Mouse (Mus musculus) MEL (cell line): ENCODE results near the gene Sap25. TPM values are rescaled to one million over a fixed set of nuclear protein-coding genes. Genes with fewer than 3 reads are reported as not detected.
A peak's percentile ranks its signal among the peaks of the same experiment; 100 is the strongest.

Experiments used
- DNase-seq: peaks from one replicate; pipeline ENCODE4 v3.0.0; 2011; ENCODE audit warnings: low read depth, low spot score
- H3K27ac ChIP-seq: 2 replicates; pipeline ENCODE4 v1.5.1; 2012; ENCODE audit warnings: low read depth, mild to moderate bottlenecking, control low read depth, low read length, moderate library complexity; ENCODE audit not compliant: control insufficient read depth
- H3K27me3 ChIP-seq, 2 experiments: fragments of 150-350 bp in 1 of 2; sonication (generic) in 1 of 2; 2 replicates each; pipeline ENCODE4 v1.6.1; 2012; ENCODE audit warnings: low read length in 2 of 2, mild to moderate bottlenecking in 2 of 2, improper control_type of control experiment in 1 of 2, moderate library complexity in 1 of 2; ENCODE audit not compliant: insufficient read depth in 2 of 2, control insufficient read depth in 1 of 2
- H3K36me3 ChIP-seq, 2 experiments: 2 replicates each; pipeline ENCODE4 v1.6.1; 2012 to 2014; ENCODE audit warnings: low read length in 2 of 2, improper control_type of control experiment in 1 of 2, inconsistent platforms in 1 of 2, mild to moderate bottlenecking in 1 of 2; ENCODE audit not compliant: insufficient read depth in 2 of 2, control insufficient read depth in 1 of 2
- H3K4me1 ChIP-seq, 2 experiments: fragments of 150-350 bp in 1 of 2; sonication (generic) in 1 of 2; 2 replicates each; pipeline ENCODE4 v1.6.1; 2012; ENCODE audit warnings: low read length in 2 of 2, improper control_type of control experiment in 1 of 2, mild to moderate bottlenecking in 1 of 2; ENCODE audit not compliant: insufficient read depth in 2 of 2, control insufficient read depth in 1 of 2
- H3K4me3 ChIP-seq, 2 experiments: fragments of 150-350 bp in 1 of 2; sonication (generic) in 1 of 2; 2 replicates each; pipeline ENCODE4 v1.5.1; 2012; ENCODE audit warnings: low read depth in 2 of 2, low read length in 2 of 2, mild to moderate bottlenecking in 2 of 2, moderate library complexity in 2 of 2, control low read depth in 1 of 2, improper control_type of control experiment in 1 of 2; ENCODE audit not compliant: control insufficient read depth in 1 of 2, insufficient read depth in 1 of 2
- H3K79me2 ChIP-seq: 2 replicates; pipeline ENCODE4 v1.6.1; 2012; ENCODE audit warnings: mild to moderate bottlenecking, low read length, moderate library complexity; ENCODE audit not compliant: control insufficient read depth, poor library complexity, insufficient read depth
- H3K9ac ChIP-seq: 2 replicates; pipeline ENCODE4 v1.6.1; 2012; ENCODE audit warnings: low read depth, mild to moderate bottlenecking, control low read depth, low read length, moderate library complexity; ENCODE audit not compliant: control insufficient read depth, poor library complexity, severe bottlenecking
- H3K9me3 ChIP-seq: fragments of 150-350 bp; sonication (generic); replicated peaks from 2 replicates; pipeline ENCODE4 v1.6.1; 2012; ENCODE audit warnings: mild to moderate bottlenecking, low read length, improper control_type of control experiment, moderate library complexity; ENCODE audit not compliant: insufficient read depth
- BHLHE40 ChIP-seq: IDR thresholded peaks from 2 replicates; pipeline ENCODE4 v1.6.1; 2012; ENCODE audit warnings: low read depth, mild to moderate bottlenecking, inconsistent platforms, low read length, improper control_type of control experiment, borderline replicate concordance
- CHD2 ChIP-seq: IDR thresholded peaks from 2 replicates; pipeline ENCODE4 v1.6.1; 2011; ENCODE audit warnings: low read length, improper control_type of control experiment
- CTCF ChIP-seq, 3 experiments: IDR thresholded peaks in 2 of 3; conservative IDR thresholded peaks in 1 of 3; 2 replicates each; pipeline ENCODE4 v1.5.1; 2011 to 2012; ENCODE audit warnings: low read length in 3 of 3, low read depth in 2 of 3, mild to moderate bottlenecking in 2 of 3, improper control_type of control experiment in 1 of 3, inconsistent platforms in 1 of 3, mixed read lengths in 1 of 3, moderate library complexity in 1 of 3; ENCODE audit not compliant: control insufficient read depth in 1 of 3, insufficient read depth in 1 of 3, poor library complexity in 1 of 3, severe bottlenecking in 1 of 3
- E2F4 ChIP-seq: IDR thresholded peaks from 2 replicates; pipeline ENCODE4 v1.6.1; 2011; ENCODE audit warnings: low read depth, low read length, improper control_type of control experiment, borderline replicate concordance
- ELF1 ChIP-seq: IDR thresholded peaks from 2 replicates; pipeline ENCODE4 v1.6.1; 2014; ENCODE audit warnings: low read depth, mild to moderate bottlenecking, inconsistent platforms, low read length, improper control_type of control experiment, moderate library complexity
- EP300 ChIP-seq, 2 experiments: IDR thresholded peaks; 2 replicates each; pipeline ENCODE4 v1.6.1; 2011; ENCODE audit warnings: improper control_type of control experiment in 2 of 2, low read length in 2 of 2, low read depth in 1 of 2, mild to moderate bottlenecking in 1 of 2
- ETS1 ChIP-seq: IDR thresholded peaks from 2 replicates; pipeline ENCODE4 v1.6.1; 2012; ENCODE audit warnings: low read depth, mild to moderate bottlenecking, inconsistent platforms, low read length, improper control_type of control experiment, moderate library complexity
- GATA1 ChIP-seq: IDR thresholded peaks from 2 replicates; pipeline ENCODE4 v1.6.1; 2011; ENCODE audit warnings: low read depth, low read length, improper control_type of control experiment
- KAT2A ChIP-seq: conservative IDR thresholded peaks from 2 replicates; pipeline ENCODE4 v1.6.1; 2012; ENCODE audit warnings: low read depth, low read length, improper control_type of control experiment, inconsistent platforms
- MEF2A ChIP-seq: IDR thresholded peaks from 2 replicates; pipeline ENCODE4 v1.6.1; 2014; ENCODE audit warnings: low read depth, mild to moderate bottlenecking, inconsistent platforms, low read length, improper control_type of control experiment; ENCODE audit not compliant: poor library complexity, insufficient replicate concordance, severe bottlenecking; ENCODE audit errors: extremely low read depth
- MXI1 ChIP-seq: IDR thresholded peaks from 2 replicates; pipeline ENCODE4 v1.6.1; 2011; ENCODE audit warnings: mild to moderate bottlenecking, low read depth, low read length, improper control_type of control experiment
- MYB ChIP-seq: IDR thresholded peaks from 2 replicates; pipeline ENCODE4 v1.6.1; 2011; ENCODE audit warnings: mild to moderate bottlenecking, low read depth, low read length, improper control_type of control experiment
- NELFE ChIP-seq: IDR thresholded peaks from 2 replicates; pipeline ENCODE4 v1.6.1; 2011; ENCODE audit warnings: low read depth, low read length, improper control_type of control experiment
- POLR2AphosphoS2 ChIP-seq: IDR thresholded peaks from 2 replicates; pipeline ENCODE4 v1.6.1; 2011; ENCODE audit warnings: low read length, improper control_type of control experiment
- RAD21 ChIP-seq: IDR thresholded peaks from 2 replicates; pipeline ENCODE4 v1.6.1; 2011; ENCODE audit warnings: mild to moderate bottlenecking, low read depth, low read length, improper control_type of control experiment
- RCOR1 ChIP-seq: IDR thresholded peaks from 2 replicates; pipeline ENCODE4 v1.6.1; 2012; ENCODE audit warnings: low read depth, mild to moderate bottlenecking, inconsistent platforms, low read length, improper control_type of control experiment
- SIN3A ChIP-seq: IDR thresholded peaks from 2 replicates; pipeline ENCODE4 v1.6.1; 2012; ENCODE audit warnings: low read length, improper control_type of control experiment, inconsistent platforms
- TAL1 ChIP-seq: IDR thresholded peaks from 2 replicates; pipeline ENCODE4 v1.6.1; 2012; ENCODE audit warnings: mild to moderate bottlenecking, inconsistent platforms, low read length, moderate library complexity, mixed read lengths
- TBP ChIP-seq: IDR thresholded peaks from 2 replicates; pipeline ENCODE4 v1.8.0; 2011; ENCODE audit warnings: low read depth, low read length, improper control_type of control experiment
- TCF12 ChIP-seq: IDR thresholded peaks from 2 replicates; pipeline ENCODE4 v1.6.1; 2014; ENCODE audit warnings: low read depth, mild to moderate bottlenecking, inconsistent platforms, low read length, improper control_type of control experiment, moderate library complexity
- USF1 ChIP-seq: IDR thresholded peaks from 2 replicates; pipeline ENCODE4 v1.6.1; 2014; ENCODE audit warnings: low read depth, mild to moderate bottlenecking, inconsistent platforms, low read length, improper control_type of control experiment, moderate library complexity
- USF2 ChIP-seq, 2 experiments: IDR thresholded peaks; 2 replicates each; pipeline ENCODE4 v1.6.1; 2011 to 2012; ENCODE audit warnings: improper control_type of control experiment in 2 of 2, low read length in 2 of 2, borderline replicate concordance in 1 of 2, inconsistent platforms in 1 of 2, low read depth in 1 of 2, mild to moderate bottlenecking in 1 of 2; ENCODE audit not compliant: insufficient read depth in 1 of 2
- ZMIZ1 ChIP-seq: IDR thresholded peaks from 2 replicates; pipeline ENCODE4 v1.6.1; 2012; ENCODE audit warnings: low read depth, mild to moderate bottlenecking, inconsistent platforms, low read length, improper control_type of control experiment, moderate library complexity
- polyA plus RNA-seq, 2 experiments: library from polyadenylated mRNA; stranded (reverse) in 1 of 2; unstranded in 1 of 2; fragments of >175 nt in 1 of 2; fragments of >200 nt in 1 of 2; gene quantifications; 2 replicates each; pipeline versions ENCODE4 v1.2.1 to v1.2.4; 2012; ENCODE audit warnings: low replicate concordance in 2 of 2, low read depth in 1 of 2; ENCODE audit not compliant: insufficient read length in 2 of 2, insufficient read depth in 1 of 2, missing spikeins in 1 of 2
- total RNA-seq: library from RNA; depleted of rRNA; stranded (reverse); fragments of 300-350 nt; gene quantifications from 2 replicates; pipeline ENCODE4 v1.2.3, GENCODE M21; 2012

The Sap25 gene
- total and polyA plus RNA-seq, 3 experiments: 1.9 to 22.7 TPM; not detected in 1

DNA sequence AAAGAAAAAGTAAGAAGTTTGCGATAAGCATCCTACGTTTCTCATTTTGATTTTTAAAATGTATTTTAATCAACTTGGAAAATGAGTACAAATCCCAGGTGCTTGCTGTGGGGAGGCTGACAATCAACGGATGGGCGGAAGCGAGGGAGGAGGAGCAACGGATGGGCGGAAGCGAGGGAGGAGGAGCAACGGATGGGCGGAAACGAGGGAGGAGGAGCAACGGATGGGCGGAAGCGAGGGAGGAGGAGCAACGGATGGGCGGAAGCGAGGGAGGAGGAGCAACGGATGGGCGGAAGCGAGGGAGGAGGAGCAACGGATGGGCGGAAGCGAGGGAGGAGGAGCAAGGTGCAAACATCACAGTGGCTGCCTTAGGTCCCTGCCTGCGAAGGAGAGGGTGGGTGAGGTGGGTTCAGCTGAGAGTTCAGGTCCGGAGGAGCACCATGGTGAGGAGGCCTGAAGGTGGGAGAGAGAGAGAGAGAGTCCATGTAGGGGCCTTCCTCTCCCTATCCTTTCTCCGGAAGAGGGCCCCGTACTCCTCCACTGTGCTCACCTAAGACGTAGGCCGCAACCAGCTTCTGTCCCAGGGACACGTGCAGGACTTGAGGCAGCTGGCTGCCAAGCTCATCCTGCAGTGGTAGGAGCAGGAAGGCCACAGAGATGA is 44.4 kb upstream of the Sap25 start:
- peaks cover 0 to 11% of the 10 kb centered on the region in 2 experiments; a peak in 2 of 4 replicates for H3K36me3 ChIP-seq
- H3K4me1 ChIP-seq: peaks cover 4 to 20% of the 10 kb centered on the region in 2 experiments; a peak in 3 of 4 replicates
- H3K9me3 ChIP-seq: no peaks in the 10 kb centered on the region
- no peaks in the 10 kb centered on the region for H3K27me3 ChIP-seq
- TF ChIP-seq E2F4 (no peak), MEF2A (no peak), ETS1 (no peak), CTCF (IDR thresholded peaks at IDR 0.05 in 2 of 3, conservative IDR thresholded peaks at IDR 0.05 in 1 of 3; ENCODE audit: control insufficient read depth in 1 of 3, insufficient read depth in 1 of 3, low read depth in 2 of 3, low read length in 3 of 3, poor library complexity in 1 of 3, severe bottlenecking in 1 of 3) (no peak)
- H3K27ac ChIP-seq: no peak overlapping the region
- H3K79me2 ChIP-seq: peaks cover 8% of the 10 kb centered on the region; the same call in 1 of the 2 replicates
- DNase-seq: no peak
- H3K9ac ChIP-seq: no peak overlapping the region
- no peak overlapping the region for H3K4me3 ChIP-seq

DNA sequence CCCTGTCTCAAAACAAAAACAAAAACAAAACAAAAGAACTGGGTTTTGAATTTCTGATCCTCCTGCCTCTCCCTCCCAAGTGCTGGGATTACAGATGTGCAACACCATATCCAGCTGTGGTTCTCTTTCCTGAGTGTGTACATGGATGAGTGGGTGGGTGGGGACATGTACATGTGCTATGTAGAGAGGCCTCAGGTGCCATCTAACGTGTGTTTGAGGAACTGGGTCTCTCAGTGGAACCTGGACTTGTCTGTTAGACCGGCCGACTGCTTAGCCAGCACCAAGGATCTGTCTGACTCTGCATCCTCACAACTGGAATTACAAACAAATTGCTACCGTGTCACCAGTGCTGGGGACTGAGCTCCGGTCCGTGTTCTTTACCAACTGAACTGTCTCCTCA is 43.5 kb upstream of the Sap25 start:
- Histone ChIP-seq H3K27me3 (no peaks in the 10 kb centered on the region), H3K4me3 (no peak overlapping the region), H3K36me3 (peaks cover 0 to 13% of the 10 kb centered on the region in 2 experiments; a peak in 2 of 4 replicates), H3K27ac (peak overlapping the region; percentile 16), H3K9ac (no peak overlapping the region), H3K9me3 (no peaks in the 10 kb centered on the region), H3K4me1 (peaks cover 10 to 25% of the 10 kb centered on the region in 2 experiments), H3K79me2 (peaks cover 12% of the 10 kb centered on the region)
- no peak for DNase-seq
- no peak for TF ChIP-seq GATA1
- no peak for TF ChIP-seq TAL1
- no peak for TF ChIP-seq BHLHE40
- no peak for TF ChIP-seq TBP
- TF ChIP-seq USF1: no peak
- no peak for TF ChIP-seq CHD2
- TF ChIP-seq RCOR1: no peak
- TF ChIP-seq TCF12: no peak
- no peak for TF ChIP-seq MYB
- TF ChIP-seq POLR2AphosphoS2: no peak
- TF ChIP-seq ELF1: no peak
- TF ChIP-seq ZMIZ1: no peak
- TF ChIP-seq USF2 (IDR thresholded peaks at IDR 0.05; ENCODE audit: borderline replicate concordance in 1 of 2, insufficient read depth in 1 of 2, low read depth in 1 of 2, low read length in 2 of 2): no peak
- no peak for TF ChIP-seq MXI1
- no peak for TF ChIP-seq NELFE
- TF ChIP-seq EP300 (IDR thresholded peaks at IDR 0.05; ENCODE audit: low read depth in 1 of 2, low read length in 2 of 2): no peak
- no peak for TF ChIP-seq SIN3A
- TF ChIP-seq RAD21: no peak
- TF ChIP-seq KAT2A: no peak
